Mouse (Mus musculus) lung, embryonic 14.5 days (tissue): ENCODE data around the gene Akap2. TPM values are rescaled to one million over a fixed set of nuclear protein-coding genes. Genes with fewer than 3 reads are reported as not detected.
A peak's percentile ranks its signal among the peaks of the same experiment; 100 is the strongest.

Source experiments
- ATAC-seq: fragments of 200-750 bp; cut with Nextera tagmentation; 2 replicates; pipeline ENCODE4 v1.8.0; 2017; ENCODE audit warnings: mild to moderate bottlenecking, moderate TSS enrichment, moderate library complexity; ENCODE audit not compliant: insufficient read depth
- DNase-seq: peaks from one replicate; pipeline ENCODE4 v3.0.0-alpha.2; 2015
- H3K27ac ChIP-seq: fragments of 300-500 bp; sonication (generic); 2 replicates; pipeline ENCODE4 v1.5.1; 2014; ENCODE audit warnings: low read depth, mild to moderate bottlenecking, moderate library complexity
- H3K27me3 ChIP-seq: fragments of 300-500 bp; sonication (generic); 2 replicates; pipeline ENCODE4 v1.6.1; 2014; ENCODE audit warnings: low read length, control low read depth; ENCODE audit not compliant: insufficient read depth
- H3K36me3 ChIP-seq: fragments of 300-500 bp; sonication (generic); 2 replicates; pipeline ENCODE4 v1.6.1; 2014; ENCODE audit warnings: control low read depth; ENCODE audit not compliant: insufficient read depth
- H3K4me1 ChIP-seq: fragments of 300-500 bp; sonication (generic); 2 replicates; pipeline ENCODE4 v1.6.1; 2014; ENCODE audit warnings: antibody characterized with exemption, control low read depth; ENCODE audit not compliant: insufficient read depth
- H3K4me2 ChIP-seq: fragments of 300-500 bp; sonication (generic); 2 replicates; pipeline ENCODE4 v1.6.1; 2014; ENCODE audit warnings: mild to moderate bottlenecking
- H3K4me3 ChIP-seq: fragments of 300-500 bp; sonication (generic); 2 replicates; pipeline ENCODE4 v1.5.1; 2014; ENCODE audit warnings: low read depth, low read length
- H3K9ac ChIP-seq: fragments of 300-500 bp; sonication (generic); 2 replicates; pipeline ENCODE4 v1.6.1; 2014
- H3K9me3 ChIP-seq: fragments of 300-500 bp; sonication (generic); 2 replicates; pipeline ENCODE4 v1.6.1; 2016; ENCODE audit warnings: low read depth, low read length, control low read depth
- CTCF ChIP-seq: IDR thresholded peaks from 2 replicates; pipeline ENCODE4 v1.5.1; 2016; ENCODE audit warnings: antibody characterized with exemption, low read depth
- WGBS: fragments of 180-500 bp; shearing (Covaris S2); extraction: QIAGEN DNeasy Blood & Tissue Kit; methylation state at CpG from one replicate; pipeline ENCODE4 v1.1.7; 2014; 5-methylcytosine and 5-hydroxymethylcytosine counted together
- polyA plus RNA-seq: library from polyadenylated mRNA; unstranded; fragments of >200 nt; fragmentation: Nextera tagmentation; extraction: Ambion mirVana; gene quantifications from 2 replicates; pipeline ENCODE4 v1.2.1, GENCODE M21; 2014

The Akap2 gene
- polyA plus RNA-seq, 1 experiment from 2014 or later, result 51.9 TPM

- Histone ChIP-seq H3K36me3 (no peaks in the 10 kb centered on the region), H3K9me3 (no peaks in the 10 kb centered on the region), H3K4me2 (no peak overlapping the region), H3K4me1 (peaks cover 13% of the 10 kb centered on the region), H3K27ac (no peak overlapping the region), H3K4me3 (no peak overlapping the region), H3K9ac (no peak overlapping the region), H3K27me3 (no peaks in the 10 kb centered on the region)
- no peak for TF ChIP-seq CTCF
- no peak for DNase-seq
- no peak for ATAC-seq
Observed at GRCm38 (mm10) chr4:57789118-57789517, 71.7 kb downstream of the Akap2 start.

- Histone ChIP-seq H3K9ac (no peak overlapping the region), H3K36me3 (no peaks in the 10 kb centered on the region), H3K4me1 (peaks cover 25% of the 10 kb centered on the region), H3K4me3 (no peak overlapping the region), H3K27ac (peak overlapping the region; percentile 70), H3K27me3 (no peaks in the 10 kb centered on the region), H3K9me3 (no peaks in the 10 kb centered on the region), H3K4me2 (peak overlapping the region; percentile 31; the same call in 1 of the 2 replicates)
- DNase-seq, result peak; percentile 46
- TF ChIP-seq CTCF, result no peak
- WGBS, result 17% methylated on average over 8 of the region's 8 CpGs
- ATAC-seq, result peak; percentile 45; the same call in 1 of the 2 replicates
Observed at GRCm38 (mm10) chr4:57793989-57794388, 76.5 kb downstream of the Akap2 start.

- 7% methylated on average over 3 of the region's 3 CpGs for WGBS
- Histone ChIP-seq H3K9me3 (no peaks in the 10 kb centered on the region), H3K4me2 (0 out of 2 replicates have a peak overlapping the region, but pooled peaks have one; percentile 10), H3K36me3 (no peaks in the 10 kb centered on the region), H3K27me3 (no peaks in the 10 kb centered on the region), H3K4me1 (peaks cover 25% of the 10 kb centered on the region), H3K4me3 (no peak overlapping the region), H3K9ac (no peak overlapping the region), H3K27ac (peak overlapping the region; percentile 70)
- DNase-seq (peak; percentile 63), ATAC-seq (peak; percentile 62)
- TF ChIP-seq CTCF, result no peak
Observed at GRCm38 (mm10) chr4:57794547-57794946, 77.1 kb downstream of the Akap2 start.

DNA sequence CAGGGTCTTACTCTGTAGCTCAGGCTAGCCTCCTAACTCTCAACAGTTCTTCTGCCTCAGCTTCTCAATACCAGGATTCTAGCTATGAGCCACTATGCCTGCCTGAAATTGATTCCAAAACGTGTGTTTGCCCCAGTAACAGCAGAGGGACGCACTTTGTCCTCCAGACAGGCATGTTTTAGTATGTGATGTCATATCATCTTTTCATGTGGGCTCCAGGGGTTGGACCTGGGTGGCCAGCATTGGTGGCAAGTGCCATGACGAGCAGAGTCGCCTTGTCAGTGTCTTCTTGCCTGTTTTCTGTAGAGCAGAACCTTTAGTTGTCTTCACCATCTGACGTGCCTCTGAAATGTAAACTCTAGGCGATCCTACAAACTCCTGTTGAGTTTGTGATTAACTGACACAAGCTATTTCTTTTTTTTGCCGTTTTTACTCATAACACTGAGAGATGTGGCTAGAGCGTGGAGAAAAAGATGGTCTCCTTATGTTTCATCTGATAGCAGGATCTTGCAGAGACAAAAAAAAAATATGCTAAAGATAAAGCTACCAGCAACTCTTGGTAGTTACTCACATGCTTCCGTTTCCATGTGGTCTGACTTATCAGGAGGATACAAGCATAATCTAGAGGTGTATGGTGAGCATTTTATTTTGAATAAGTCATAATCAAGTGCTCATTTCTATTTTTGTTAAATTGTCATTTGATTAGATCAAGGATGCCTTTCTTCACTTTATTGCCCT, 80.3 kb downstream of the Akap2 start:
- Histone ChIP-seq H3K4me1 (peaks cover 36% of the 10 kb centered on the region), H3K36me3 (no peaks in the 10 kb centered on the region), H3K27me3 (no peaks in the 10 kb centered on the region), H3K27ac (peak overlapping the region; percentile 64), H3K4me3 (no peak overlapping the region), H3K9me3 (no peaks in the 10 kb centered on the region), H3K4me2 (no peak overlapping the region), H3K9ac (no peak overlapping the region)
- ATAC-seq (no peak), DNase-seq (no peak)
- no peak for TF ChIP-seq CTCF
- 42% methylated on average over 9 of the region's 9 CpGs for WGBS

GRCm38 (mm10) chr4:57798286-57799018, 81.0 kb downstream of the Akap2 start:
- Histone ChIP-seq H3K4me3 (no peak overlapping the region), H3K9me3 (no peaks in the 10 kb centered on the region), H3K9ac (no peak overlapping the region), H3K27ac (peak overlapping the region; percentile 64; the same call in 1 of the 2 replicates), H3K4me2 (no peak overlapping the region), H3K4me1 (peaks cover 36% of the 10 kb centered on the region), H3K36me3 (no peaks in the 10 kb centered on the region), H3K27me3 (no peaks in the 10 kb centered on the region)
- ATAC-seq (peak; percentile 35; the same call in 1 of the 2 replicates), DNase-seq (peak; percentile 50)
- no peak for TF ChIP-seq CTCF
- WGBS, result 26% methylated on average over 10 of the region's 10 CpGs

DNA sequence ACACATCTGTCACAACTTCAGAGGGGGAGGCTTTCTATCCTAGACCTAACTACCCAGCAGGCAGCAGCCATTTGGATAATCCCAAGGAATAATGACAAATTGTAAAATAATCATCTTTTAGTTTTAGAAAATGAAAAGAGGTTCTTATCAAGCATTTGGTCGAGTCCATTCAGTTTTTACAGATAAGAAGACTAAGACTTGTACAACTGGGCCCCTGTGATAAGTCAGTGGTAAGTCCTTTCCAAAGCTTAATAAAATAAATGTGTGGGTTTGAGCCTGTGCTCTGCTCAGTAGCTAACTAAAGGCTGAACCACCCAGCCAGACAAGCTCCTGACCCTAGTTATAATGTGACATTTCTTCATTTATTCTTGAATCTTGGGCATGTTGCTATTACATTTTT, 81.8 kb downstream of the Akap2 start:
- no peaks in the 10 kb centered on the region for H3K9me3 ChIP-seq
- DNase-seq (no peak), ATAC-seq (no peak)
- no peaks in the 10 kb centered on the region for H3K27me3 ChIP-seq
- peaks cover 29% of the 10 kb centered on the region for H3K4me1 ChIP-seq
- H3K4me2 ChIP-seq, result no peak overlapping the region
- TF ChIP-seq CTCF, result no peak
- H3K4me3 ChIP-seq, result no peak overlapping the region
- no peaks in the 10 kb centered on the region for H3K36me3 ChIP-seq
- H3K9ac ChIP-seq, result no peak overlapping the region
- no peak overlapping the region for H3K27ac ChIP-seq
- WGBS, result 32% methylated on average over 1 of the region's 1 CpGs

- no peak overlapping the region for H3K4me3 ChIP-seq
- ATAC-seq (no peak), DNase-seq (peak; percentile 72)
- no peaks in the 10 kb centered on the region for H3K9me3 ChIP-seq
- 33% methylated on average over 7 of the region's 7 CpGs for WGBS
- 0 out of 2 replicates have a peak overlapping the region, but pooled peaks have one; percentile 19 for H3K27ac ChIP-seq
- no peaks in the 10 kb centered on the region for H3K36me3 ChIP-seq
- H3K9ac ChIP-seq, result no peak overlapping the region
- no peaks in the 10 kb centered on the region for H3K27me3 ChIP-seq
- no peak for TF ChIP-seq CTCF
- no peak overlapping the region for H3K4me2 ChIP-seq
- H3K4me1 ChIP-seq, result peaks cover 24% of the 10 kb centered on the region
Observed at GRCm38 (mm10) chr4:57801239-57801638, 83.8 kb downstream of the Akap2 start.
